Mouse (Mus musculus) lung, postnatal 25 days (tissue): Measurements from ENCODE around the gene Eme2.
A peak's percentile ranks its signal among the peaks of the same experiment; 100 is the strongest.
"Not testable (repeated sequence)": the region's sequence is repeated elsewhere in the genome, so short reads cannot be mapped to it uniquely, and the experiment has no call there.

Experiments used
- DNase-seq: peaks from one replicate; pipeline ENCODE4 v3.0.0; 2022; ENCODE audit warnings: low spot score

Gene Eme2

GRCm38 (mm10) chr17:24894995-24895547 lies at the start of gene Eme2, which contains the start of gene Mrps34:
TSS of gene Eme2 (minus strand) at chr17:24895087.
TSS of gene Mrps34 (plus strand) at chr17:24895116.
- DNase-seq: peak; percentile 85

GRCm38 (mm10) chr17:24943589-24943988 lies 48.7 kb upstream of the Eme2 start:
- not testable (repeated sequence) for DNase-seq

GRCm38 (mm10) chr17:24943036-24943435 lies 48.1 kb upstream of the Eme2 start:
- no peak for DNase-seq

- peak; percentile 50 for DNase-seq
These were observed 47.6 kb upstream of the Eme2 start for GRCm38 (mm10) chr17:24942453-24942852.

GRCm38 (mm10) chr17:24937266-24937665 lies 42.4 kb upstream of the Eme2 start:
- no peak for DNase-seq

- DNase-seq: peak; percentile 95
These were observed 41.7 kb upstream of the Eme2 start, which contains the start of gene Mapk8ip3 for GRCm38 (mm10) chr17:24936259-24937237. TSS of gene Mapk8ip3 (minus strand) at chr17:24936977.

- DNase-seq: no peak
These were observed 40.8 kb upstream of the Eme2 start for GRCm38 (mm10) chr17:24935666-24936065.

- no peak for DNase-seq
These were observed 40.0 kb upstream of the Eme2 start for GRCm38 (mm10) chr17:24934926-24935325.

GRCm38 (mm10) chr17:24933163-24933562 lies 38.3 kb upstream of the Eme2 start:
- DNase-seq: no peak

- DNase-seq: no peak
These were observed 37.5 kb upstream of the Eme2 start for GRCm38 (mm10) chr17:24932431-24932830.

GRCm38 (mm10) chr17:24929506-24929905 lies 34.6 kb upstream of the Eme2 start:
- DNase-seq: no peak

GRCm38 (mm10) chr17:24923246-24923645 lies 28.4 kb upstream of the Eme2 start:
- DNase-seq: no peak

GRCm38 (mm10) chr17:24913984-24914383 lies 19.1 kb upstream of the Eme2 start:
- no peak for DNase-seq

GRCm38 (mm10) chr17:24907591-24907990 lies 12.7 kb upstream of the Eme2 start:
- no peak for DNase-seq

GRCm38 (mm10) chr17:24903767-24904166 lies 8.9 kb upstream of the Eme2 start:
- DNase-seq: no peak

- no peak for DNase-seq
These were observed 8.0 kb upstream of the Eme2 start for GRCm38 (mm10) chr17:24902671-24903474.

GRCm38 (mm10) chr17:24902124-24902523 lies 7.2 kb upstream of the Eme2 start:
- DNase-seq: no peak

GRCm38 (mm10) chr17:24900014-24900413 lies 5.1 kb upstream of the Eme2 start:
- no peak for DNase-seq

- DNase-seq: no peak
These were observed 4.3 kb upstream of the Eme2 start for GRCm38 (mm10) chr17:24899153-24899552.

GRCm38 (mm10) chr17:24898041-24898854 lies 3.4 kb upstream of the Eme2 start:
- DNase-seq: no peak

- DNase-seq: no peak
These were observed 2.7 kb upstream of the Eme2 start for GRCm38 (mm10) chr17:24897600-24897999.

- DNase-seq: no peak
These were observed 2.0 kb upstream of the Eme2 start for GRCm38 (mm10) chr17:24896993-24897269.
